Mouse (Mus musculus): ENCODE measurements around the gene Cc2d1b. TPM values are rescaled to one million over a fixed set of nuclear protein-coding genes. Genes with fewer than 3 reads are reported as not detected.

The Cc2d1b gene
- 13.9 and 15.0 TPM in 2 replicates for polyA plus RNA-seq (2012; rRNA removed; ENCODE audit: low replicate concordance)

DNA sequence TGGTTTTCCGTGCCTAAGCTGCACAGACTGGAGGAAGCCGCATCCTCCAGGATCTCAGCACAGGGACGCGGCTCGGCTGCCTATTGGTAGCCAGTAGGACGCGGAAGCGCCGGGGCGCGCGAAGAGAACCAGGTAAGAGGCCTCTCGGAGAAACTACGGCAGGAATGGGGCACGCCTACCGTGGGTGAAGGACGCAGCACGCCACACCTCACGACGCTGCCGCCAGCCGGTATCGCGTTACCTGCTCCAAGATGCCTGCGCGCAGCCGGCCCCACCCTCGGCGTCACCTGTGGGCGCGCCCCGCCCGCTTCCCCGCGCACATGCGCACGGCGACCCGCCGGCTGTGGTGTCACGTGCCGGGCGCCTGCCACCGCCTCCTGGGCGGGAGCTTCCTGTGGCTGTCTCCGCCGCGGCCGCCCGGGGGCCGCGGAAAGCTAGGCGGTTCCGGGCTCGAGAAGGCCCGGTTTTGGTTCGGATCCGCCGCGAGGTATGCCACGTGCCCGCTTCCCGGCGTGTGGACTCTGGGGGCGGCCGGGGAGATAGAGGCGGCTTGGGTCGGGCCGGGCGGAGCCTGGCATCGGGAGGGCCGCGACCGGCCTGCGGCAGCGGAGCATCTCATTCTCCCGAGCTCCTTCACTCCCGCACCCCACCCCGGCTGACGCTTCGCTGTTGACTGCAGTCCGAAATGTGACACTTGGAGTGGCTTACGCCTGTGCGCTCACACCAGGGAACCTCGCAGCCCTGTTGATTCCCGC, at the start of gene Cc2d1b:
Cc2d1b (plus strand) TSS at position 354 of the 755 bp plus-strand sequence.

GRCm38 (mm10) chr4:108578840-108579742, 40.6 kb upstream of the Cc2d1b start, which contains the start of the genes Prpf38a and Orc1:
Gene Prpf38a (minus strand): TSS chr4:108579336.
Gene Orc1 (plus strand): TSS chr4:108579423.

Other genes with a start within 250 kb of the Cc2d1b start
- 0.32 TPM in 1 of 2 replicates, not detected in the other for gene Shisal2a, start 236.6 kb upstream of the Cc2d1b start, polyA plus RNA-seq (2012; rRNA removed; ENCODE audit: low replicate concordance)
- gene Gpx7, start 213.0 kb upstream of the Cc2d1b start, polyA plus RNA-seq (2012; rRNA removed; ENCODE audit: low replicate concordance) = 1.6 and 4.5 TPM in 2 replicates
- 5.4 and 8.7 TPM in 2 replicates for gene Tut4, start 160.5 kb upstream of the Cc2d1b start, polyA plus RNA-seq (2012; rRNA removed; ENCODE audit: low replicate concordance)
- gene Prpf38a, start 40.6 kb upstream of the Cc2d1b start, polyA plus RNA-seq (2012; rRNA removed; ENCODE audit: low replicate concordance) = 0.61 and 0.88 TPM in 2 replicates
- 0.27 and 0.39 TPM in 2 replicates for gene Orc1, start 40.5 kb upstream of the Cc2d1b start, polyA plus RNA-seq (2012; rRNA removed; ENCODE audit: low replicate concordance)
- gene 3110021N24Rik, start 99.7 kb downstream of the Cc2d1b start, polyA plus RNA-seq (2012; rRNA removed; ENCODE audit: low replicate concordance) = 0.07 TPM in 1 of 2 replicates, not detected in the other
- 2.3 TPM in 2 replicates for gene Zfyve9, start 160.9 kb downstream of the Cc2d1b start, polyA plus RNA-seq (2012; rRNA removed; ENCODE audit: low replicate concordance)
- gene Btf3l4, start 213.7 kb downstream of the Cc2d1b start, polyA plus RNA-seq (2012; rRNA removed; ENCODE audit: low replicate concordance) = 3.0 and 4.0 TPM in 2 replicates
- gene Txndc12, start 214.7 kb downstream of the Cc2d1b start, polyA plus RNA-seq (2012; rRNA removed; ENCODE audit: low replicate concordance) = 5.2 and 6.0 TPM in 2 replicates
- 23.6 and 26.8 TPM in 2 replicates for gene Kti12, start 227.8 kb downstream of the Cc2d1b start, polyA plus RNA-seq (2012; rRNA removed; ENCODE audit: low replicate concordance)
- 0.27 TPM in 1 of 2 replicates, not detected in the other for gene A730015C16Rik, start 228.7 kb downstream of the Cc2d1b start, polyA plus RNA-seq (2012; rRNA removed; ENCODE audit: low replicate concordance)

All from duodenum, adult 2 months (tissue).